Mouse (Mus musculus) heart, embryonic 16.5 days (tissue): ENCODE measurements at regions not wholly inside any gene's neighbourhood (a gene's known extent, or its start where the extent isn't known, plus 50 kb on each side); places are given as distances from the start of the nearest gene placed in this dataset.
A peak's percentile ranks its signal among the peaks of the same experiment; 100 is the strongest.

ENCODE experiments used
- ATAC-seq: fragments of 200-750 bp; cut with Nextera tagmentation; replicated peaks from 2 replicates; pipeline ENCODE4 v1.8.0; 2017; ENCODE audit warnings: moderate number of reproducible peaks; ENCODE audit not compliant: insufficient read depth, low FRiP score; ENCODE audit errors: extremely low read depth
- H3K27ac ChIP-seq: fragments of 300-500 bp; sonication (generic); 2 replicates; pipeline ENCODE4 v1.5.1; 2014; ENCODE audit warnings: mild to moderate bottlenecking, low read length, control low read depth, moderate library complexity
- H3K27me3 ChIP-seq: fragments of 300-500 bp; sonication (generic); 2 replicates; pipeline ENCODE4 v1.6.1; 2014; ENCODE audit warnings: low read length, mixed read lengths; ENCODE audit not compliant: control insufficient read depth, insufficient read depth
- H3K36me3 ChIP-seq: fragments of 300-500 bp; sonication (generic); 2 replicates; pipeline ENCODE4 v1.6.1; 2014; ENCODE audit not compliant: control insufficient read depth, insufficient read depth
- H3K4me1 ChIP-seq: fragments of 300-500 bp; sonication (generic); 2 replicates; pipeline ENCODE4 v1.6.1; 2014; ENCODE audit warnings: low read length, mixed read lengths; ENCODE audit not compliant: control insufficient read depth, insufficient read depth
- H3K4me2 ChIP-seq: fragments of 300-500 bp; sonication (generic); 2 replicates; pipeline ENCODE4 v1.6.1; 2014; ENCODE audit warnings: low read depth, mild to moderate bottlenecking, control low read depth, low read length
- H3K4me3 ChIP-seq: fragments of 300-500 bp; sonication (generic); 2 replicates; pipeline ENCODE4 v1.5.1; 2014; ENCODE audit warnings: mild to moderate bottlenecking, control low read depth, low read length
- H3K9ac ChIP-seq: fragments of 300-500 bp; sonication (generic); 2 replicates; pipeline ENCODE4 v1.6.1; 2014; ENCODE audit warnings: low read length, control low read depth
- H3K9me3 ChIP-seq: fragments of 300-500 bp; sonication (generic); replicated peaks from 2 replicates; pipeline ENCODE4 v1.6.1; 2016; ENCODE audit warnings: low read length; ENCODE audit not compliant: control insufficient read depth
- WGBS: fragments of 180-500 bp; shearing (Covaris S2); extraction: QIAGEN DNeasy Blood & Tissue Kit; methylation state at CpG from one replicate; pipeline ENCODE4 v1.1.7; 2014; 5-methylcytosine and 5-hydroxymethylcytosine counted together

GRCm38 (mm10) chr10:21456991-21457390, 79.9 kb downstream of the Aldh8a1 start:
- Histone ChIP-seq H3K36me3 (no peaks in the 10 kb centered on the region), H3K9me3 (no peaks in the 10 kb centered on the region), H3K4me3 (no peak overlapping the region), H3K4me1 (0 out of 2 replicates have a peak, but pooled peaks cover 3% of the 10 kb centered on the region), H3K27ac (no peak overlapping the region), H3K27me3 (no peaks in the 10 kb centered on the region), H3K9ac (no peak overlapping the region), H3K4me2 (no peak overlapping the region)
- 82% methylated on average over 6 of the region's 6 CpGs for WGBS
- ATAC-seq = no peak

DNA sequence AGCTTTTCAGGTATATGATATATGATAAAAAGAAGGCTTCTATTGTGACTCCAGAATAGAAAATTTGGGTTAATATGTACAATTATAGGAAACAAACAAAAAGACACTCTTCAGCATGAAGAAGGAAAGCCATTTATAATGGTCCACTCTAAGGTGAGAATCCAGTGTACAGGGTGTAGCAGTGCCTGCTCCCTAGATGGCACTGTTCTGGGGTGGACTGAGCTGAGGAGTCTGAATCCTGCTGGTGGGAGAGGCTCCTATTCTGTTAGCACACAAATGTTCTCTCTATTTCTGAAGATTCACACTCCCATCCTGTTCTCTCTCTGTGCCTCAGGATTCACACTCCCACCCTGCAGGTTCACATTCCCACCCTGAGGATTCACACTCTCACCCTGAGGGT, 81.5 kb downstream of the Aldh8a1 start:
- Histone ChIP-seq H3K27ac (no peak overlapping the region), H3K4me2 (no peak overlapping the region), H3K9me3 (no peaks in the 10 kb centered on the region), H3K4me1 (0 out of 2 replicates have a peak, but pooled peaks cover 3% of the 10 kb centered on the region), H3K36me3 (no peaks in the 10 kb centered on the region), H3K27me3 (no peaks in the 10 kb centered on the region), H3K9ac (no peak overlapping the region), H3K4me3 (no peak overlapping the region)
- no peak for ATAC-seq

GRCm38 (mm10) chr10:21460062-21460461, 83.0 kb downstream of the Aldh8a1 start:
- no peak overlapping the region for H3K4me3 ChIP-seq
- H3K4me2 ChIP-seq = no peak overlapping the region
- H3K9me3 ChIP-seq = no peaks in the 10 kb centered on the region
- H3K36me3 ChIP-seq = no peaks in the 10 kb centered on the region
- H3K9ac ChIP-seq = no peak overlapping the region
- H3K27me3 ChIP-seq = no peaks in the 10 kb centered on the region
- no peak for ATAC-seq
- 0 out of 2 replicates have a peak, but pooled peaks cover 3% of the 10 kb centered on the region for H3K4me1 ChIP-seq
- WGBS = 77% methylated on average over 2 of the region's 2 CpGs
- no peak overlapping the region for H3K27ac ChIP-seq

DNA sequence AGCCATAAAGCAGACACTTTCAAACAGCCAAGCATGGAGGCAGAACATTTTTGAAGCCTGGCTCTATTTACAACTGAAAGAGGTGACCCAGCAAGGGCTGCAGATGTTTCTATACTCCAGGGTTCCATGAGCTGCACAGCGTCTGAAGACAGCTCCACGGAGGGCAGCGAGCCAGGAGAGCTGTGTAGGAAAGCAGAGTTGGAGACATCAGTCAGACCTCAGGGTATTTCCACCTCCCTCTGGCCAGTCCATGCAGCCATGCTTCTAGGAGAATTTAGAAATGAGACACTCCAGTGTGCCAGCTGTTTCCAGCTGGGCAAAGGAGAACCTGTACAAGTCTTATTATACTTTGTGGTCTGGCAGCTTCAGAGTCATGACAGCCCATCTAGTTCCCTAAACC, 85.8 kb downstream of the Aldh8a1 start:
- no peak overlapping the region for H3K27ac ChIP-seq
- no peak for ATAC-seq
- no peak overlapping the region for H3K9ac ChIP-seq
- 37% methylated on average over 3 of the region's 3 CpGs for WGBS
- H3K9me3 ChIP-seq = no peaks in the 10 kb centered on the region
- no peak overlapping the region for H3K4me2 ChIP-seq
- H3K27me3 ChIP-seq = no peaks in the 10 kb centered on the region
- no peak overlapping the region for H3K4me3 ChIP-seq
- no peaks in the 10 kb centered on the region for H3K36me3 ChIP-seq
- no peaks in the 10 kb centered on the region for H3K4me1 ChIP-seq

GRCm38 (mm10) chr10:21465362-21465761, 88.3 kb downstream of the Aldh8a1 start:
- H3K9ac ChIP-seq = no peak overlapping the region
- no peaks in the 10 kb centered on the region for H3K4me1 ChIP-seq
- no peak overlapping the region for H3K4me3 ChIP-seq
- peak overlapping the region; percentile 52 for H3K4me2 ChIP-seq
- H3K9me3 ChIP-seq = no peaks in the 10 kb centered on the region
- no peak overlapping the region for H3K27ac ChIP-seq
- 2% methylated on average over 15 of the region's 15 CpGs for WGBS
- H3K27me3 ChIP-seq = no peaks in the 10 kb centered on the region
- H3K36me3 ChIP-seq = no peaks in the 10 kb centered on the region
- peak; percentile 67; the same call in 1 of the 2 replicates for ATAC-seq

DNA sequence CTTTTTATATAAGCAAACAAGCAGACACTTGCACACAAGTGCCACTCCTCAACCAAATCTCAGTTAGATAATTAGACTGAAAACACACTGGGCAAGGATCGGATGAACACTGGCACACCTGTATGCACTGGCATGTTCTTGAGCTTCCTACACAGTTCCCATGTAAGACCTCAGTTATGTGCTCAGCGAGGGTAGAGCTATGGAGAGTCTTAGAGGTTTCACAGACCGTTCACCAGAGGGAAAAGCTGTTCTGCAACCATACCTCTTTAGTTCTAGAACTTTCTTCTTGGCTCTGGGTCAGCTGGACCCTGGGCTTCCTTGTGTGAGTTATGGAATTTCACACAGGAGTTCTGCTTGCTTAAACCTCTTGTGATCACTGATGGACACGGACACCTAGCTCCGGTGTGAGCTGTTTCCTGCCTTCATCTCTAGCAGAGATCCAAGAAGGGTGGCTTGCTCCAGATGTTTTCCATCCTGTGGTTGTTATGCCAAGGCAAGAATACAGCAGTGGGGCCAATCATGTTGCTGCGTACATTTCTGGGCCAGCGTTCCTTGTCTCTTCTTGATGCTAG, 88.8 kb downstream of the Aldh8a1 start:
- ATAC-seq = no peak
- H3K4me2 ChIP-seq = peak overlapping the region; percentile 22; the same call in 1 of the 2 replicates
- no peak overlapping the region for H3K27ac ChIP-seq
- H3K36me3 ChIP-seq = no peaks in the 10 kb centered on the region
- H3K27me3 ChIP-seq = no peaks in the 10 kb centered on the region
- no peaks in the 10 kb centered on the region for H3K9me3 ChIP-seq
- H3K4me1 ChIP-seq = no peaks in the 10 kb centered on the region
- H3K4me3 ChIP-seq = no peak overlapping the region
- 68% methylated on average over 7 of the region's 7 CpGs for WGBS
- H3K9ac ChIP-seq = no peak overlapping the region

DNA sequence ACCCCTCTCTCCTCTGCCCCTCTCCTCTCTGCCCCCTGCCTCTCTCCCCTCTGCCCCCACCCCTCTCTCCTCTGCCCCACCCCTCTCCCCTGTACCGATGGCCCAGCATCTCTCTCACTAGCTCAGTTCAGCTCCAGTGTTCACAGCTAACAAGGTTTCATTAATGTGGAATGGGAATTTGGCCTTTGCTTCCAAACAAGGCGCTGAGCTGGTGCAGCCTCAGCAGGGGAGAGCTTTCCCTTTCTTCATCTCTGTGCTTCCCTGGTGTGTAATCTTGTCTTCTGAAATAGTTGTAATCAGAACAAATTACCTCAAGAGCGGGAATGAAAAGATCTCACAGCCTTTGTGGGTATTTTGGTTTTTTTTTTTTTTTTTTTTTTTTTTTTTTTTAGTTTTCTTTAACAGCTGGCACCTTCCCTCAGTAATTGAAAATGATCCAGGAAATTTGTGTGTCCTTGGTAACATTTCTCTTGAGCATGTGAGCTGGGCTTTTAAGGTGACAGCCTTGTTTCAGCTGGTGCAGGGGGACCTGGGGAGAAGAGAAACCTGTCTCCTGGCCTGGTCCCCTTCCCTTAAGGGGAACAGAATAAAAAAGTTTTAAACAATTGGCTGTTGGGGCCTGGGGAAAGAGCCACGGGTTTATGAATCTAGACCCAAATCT, 90.5 kb downstream of the Aldh8a1 start:
- whole genome bisulfite sequencing = 59% methylated on average over 4 of the region's 4 CpGs
- H3K4me3 ChIP-seq = no peak overlapping the region
- no peaks in the 10 kb centered on the region for H3K9me3 ChIP-seq
- no peak overlapping the region for H3K27ac ChIP-seq
- no peaks in the 10 kb centered on the region for H3K27me3 ChIP-seq
- no peaks in the 10 kb centered on the region for H3K4me1 ChIP-seq
- no peaks in the 10 kb centered on the region for H3K36me3 ChIP-seq
- no peak overlapping the region for H3K9ac ChIP-seq
- no peak for ATAC-seq
- no peak overlapping the region for H3K4me2 ChIP-seq

GRCm38 (mm10) chr10:21468421-21468820, 91.3 kb downstream of the Aldh8a1 start:
- H3K4me3 ChIP-seq = no peak overlapping the region
- H3K27ac ChIP-seq = no peak overlapping the region
- H3K4me1 ChIP-seq = no peaks in the 10 kb centered on the region
- H3K36me3 ChIP-seq = no peaks in the 10 kb centered on the region
- no peak overlapping the region for H3K4me2 ChIP-seq
- no peak overlapping the region for H3K9ac ChIP-seq
- WGBS = 86% methylated on average over 10 of the region's 10 CpGs
- H3K9me3 ChIP-seq = no peaks in the 10 kb centered on the region
- ATAC-seq = no peak
- H3K27me3 ChIP-seq = no peaks in the 10 kb centered on the region

- Histone ChIP-seq H3K36me3 (no peaks in the 10 kb centered on the region), H3K9ac (no peak overlapping the region), H3K4me3 (no peak overlapping the region), H3K4me2 (no peak overlapping the region), H3K4me1 (no peaks in the 10 kb centered on the region), H3K27ac (no peak overlapping the region), H3K9me3 (no peaks in the 10 kb centered on the region; the same call in 1 of the 2 replicates), H3K27me3 (no peaks in the 10 kb centered on the region)
- no peak for ATAC-seq
- 22% methylated on average over 1 of the region's 1 CpGs for WGBS
Observed at GRCm38 (mm10) chr10:21469961-21470360, 92.9 kb downstream of the Aldh8a1 start.
